Mouse (Mus musculus): ENCODE results near the gene Apol11b. TPM values are rescaled to one million over a fixed set of nuclear protein-coding genes. Genes with fewer than 3 reads are reported as not detected.

Gene Apol11b
- total RNA-seq, 1 experiment from 2014 or later, result 0.33 TPM

Other genes starting within 250 kb of the Apol11b start
- gene Apol7a, start 244.2 kb downstream of the Apol11b start, total RNA-seq (2021), result not detected in 2 replicates
- gene Apol9a, start 232.2 kb downstream of the Apol11b start, total RNA-seq (2021), result 0.91 and 1.2 TPM in 2 replicates
- gene Apol7b, start 195.8 kb downstream of the Apol11b start, total RNA-seq (2021), result not detected in 2 replicates
- gene Apol10a, start 166.2 kb downstream of the Apol11b start, total RNA-seq (2021), result not detected in 2 replicates
- gene Apol11a, start 135.0 kb downstream of the Apol11b start, total RNA-seq (2021), result not detected in 2 replicates
- gene Apol7c, start 110.0 kb downstream of the Apol11b start, total RNA-seq (2021), result not detected in 2 replicates
- not detected in 2 replicates for gene 1700025B11Rik, start 81.4 kb downstream of the Apol11b start, total RNA-seq (2021)
- gene Apol10b, start 47.2 kb downstream of the Apol11b start, total RNA-seq (2021), result 0.52 TPM in 1 of 2 replicates, not detected in the other
- gene Gm36245, start 44.0 kb downstream of the Apol11b start, total RNA-seq (2021), result not detected in 2 replicates
- not detected in 2 replicates for gene Apol7e, start 55.6 kb upstream of the Apol11b start, total RNA-seq (2021)
- 0.76 and 1.2 TPM in 2 replicates for gene Apol9b, start 85.8 kb upstream of the Apol11b start, total RNA-seq (2021)
- gene Apol8, start 113.7 kb upstream of the Apol11b start, total RNA-seq (2021), result not detected in 2 replicates
- 325 and 352 TPM in 2 replicates for gene Myh9, start 198.9 kb upstream of the Apol11b start, total RNA-seq (2021)

Data from adrenal gland, postnatal 25 days (tissue).